Mouse (Mus musculus) hindbrain, embryonic 12.5 days (tissue): ENCODE measurements around the gene Gm20388. TPM values are rescaled to one million over a fixed set of nuclear protein-coding genes. Genes with fewer than 3 reads are reported as not detected.
A peak's percentile ranks its signal among the peaks of the same experiment; 100 is the strongest.

Source experiments
- ATAC-seq: fragments of 200-750 bp; cut with Nextera tagmentation; 2 replicates; pipeline ENCODE4 v1.8.0; 2017; ENCODE audit warnings: moderate TSS enrichment; ENCODE audit not compliant: low FRiP score
- H3K27ac ChIP-seq: fragments of 300-500 bp; sonication (generic); 2 replicates; pipeline ENCODE4 v1.5.1; 2016; ENCODE audit warnings: mild to moderate bottlenecking
- H3K27me3 ChIP-seq: fragments of 300-500 bp; sonication (generic); 2 replicates; pipeline ENCODE4 v1.6.1; 2016; ENCODE audit warnings: mild to moderate bottlenecking
- H3K36me3 ChIP-seq: fragments of 300-500 bp; sonication (generic); 2 replicates; pipeline ENCODE4 v1.6.1; 2016; ENCODE audit warnings: mild to moderate bottlenecking
- H3K4me1 ChIP-seq: fragments of 300-500 bp; sonication (generic); 2 replicates; pipeline ENCODE4 v1.6.1; 2016
- H3K4me2 ChIP-seq: fragments of 300-500 bp; sonication (generic); replicated peaks from 2 replicates; pipeline ENCODE4 v1.6.1; 2016; ENCODE audit warnings: mild to moderate bottlenecking
- H3K4me3 ChIP-seq: fragments of 300-500 bp; sonication (generic); 2 replicates; pipeline ENCODE4 v1.5.1; 2016; ENCODE audit warnings: mild to moderate bottlenecking
- H3K9ac ChIP-seq: fragments of 300-500 bp; sonication (generic); 2 replicates; pipeline ENCODE4 v1.6.1; 2016; ENCODE audit warnings: mild to moderate bottlenecking, moderate library complexity
- H3K9me3 ChIP-seq: fragments of 300-500 bp; sonication (generic); replicated peaks from 2 replicates; pipeline ENCODE4 v1.6.1; 2016; ENCODE audit warnings: mild to moderate bottlenecking
- WGBS: fragments of 180-500 bp; shearing (Covaris S2); methylation state at CpG from one replicate; pipeline ENCODE4 v1.1.7; 2016; 5-methylcytosine and 5-hydroxymethylcytosine counted together
- polyA plus RNA-seq: library from polyadenylated mRNA; unstranded; fragments of >200 nt; fragmentation: Nextera tagmentation; extraction: Ambion mirVana; gene quantifications from 2 replicates; pipeline ENCODE4 v1.2.1, GENCODE M21; 2016

Gene Gm20388
- polyA plus RNA-seq, 1 experiment from 2014 or later: not detected

DNA sequence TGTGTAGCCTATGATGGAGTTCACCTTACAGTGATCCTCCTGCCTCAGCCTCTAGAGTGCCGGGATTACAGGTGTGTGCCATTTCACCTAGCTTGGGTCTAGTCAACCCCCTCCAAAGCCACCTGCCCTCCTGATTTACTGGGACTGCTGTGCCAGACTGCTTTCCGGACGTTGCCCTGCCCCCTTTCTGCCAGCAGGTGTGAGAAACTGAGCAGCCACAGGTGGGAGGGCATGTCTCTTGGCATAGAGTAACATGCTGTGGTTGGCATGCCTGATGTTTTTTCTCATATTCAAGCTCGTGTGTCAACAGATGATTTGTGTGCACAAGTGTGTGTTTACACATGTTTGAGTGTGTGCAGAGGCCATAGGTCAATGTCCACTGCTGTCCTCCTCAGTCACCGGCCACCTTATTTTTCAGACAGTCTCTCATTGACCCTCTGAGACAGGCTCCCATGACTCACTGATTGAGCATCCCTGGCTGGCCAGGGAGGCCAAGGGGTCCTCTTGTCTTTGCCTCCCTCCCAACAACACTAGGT is 333.3 kb downstream of the Gm20388 start:
- no peak for ATAC-seq
- Histone ChIP-seq H3K36me3 (peaks cover 6% of the 10 kb centered on the region; the same call in 1 of the 2 replicates), H3K4me2 (no peak overlapping the region), H3K9ac (no peak overlapping the region), H3K27me3 (no peaks in the 10 kb centered on the region), H3K27ac (no peak overlapping the region), H3K4me1 (no peaks in the 10 kb centered on the region), H3K4me3 (no peak overlapping the region), H3K9me3 (no peaks in the 10 kb centered on the region)
- 94% methylated on average over 5 of the region's 5 CpGs for WGBS

DNA sequence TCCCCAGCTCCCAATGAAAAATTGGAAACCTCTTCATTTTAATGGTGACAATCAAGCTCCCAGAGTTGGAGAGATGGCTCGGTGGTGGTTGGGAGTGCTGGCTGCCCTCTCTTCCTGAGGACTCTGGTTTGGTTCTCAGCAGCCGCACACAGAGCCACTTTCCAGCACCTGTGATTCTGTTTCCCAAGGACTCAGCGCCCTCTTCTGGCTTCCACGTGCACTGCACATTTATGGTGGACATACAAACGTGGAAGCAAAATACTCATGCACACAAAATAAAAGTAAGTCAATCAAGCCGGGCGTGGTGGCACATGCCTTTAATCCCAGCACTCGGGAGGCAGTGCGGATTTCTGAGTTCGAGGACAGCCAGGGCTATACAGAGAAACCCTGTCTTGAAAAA is 333.9 kb downstream of the Gm20388 start:
- H3K9me3 ChIP-seq: no peaks in the 10 kb centered on the region
- WGBS: 91% methylated on average over 10 of the region's 10 CpGs
- ATAC-seq: no peak

DNA sequence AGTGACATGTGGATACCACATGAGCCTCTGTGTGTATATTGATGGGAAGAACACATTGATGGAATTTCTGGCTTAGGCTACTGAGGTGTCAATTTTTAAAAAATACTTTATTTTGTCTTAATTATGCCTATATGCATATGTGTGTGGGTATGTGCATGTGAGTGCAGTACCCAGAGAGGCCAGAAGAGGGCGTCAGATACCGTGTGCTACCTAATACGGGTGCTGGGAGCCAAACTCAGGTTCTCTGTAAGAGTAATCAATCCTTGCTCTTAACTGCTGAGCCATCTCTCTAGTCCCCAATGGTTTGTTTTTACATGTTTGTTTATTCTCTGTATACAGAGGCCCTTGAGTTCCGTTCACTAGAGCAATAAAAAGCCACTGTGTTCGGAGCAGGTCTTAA is 337.0 kb downstream of the Gm20388 start:
- H3K9me3 ChIP-seq: no peaks in the 10 kb centered on the region
- H3K36me3 ChIP-seq: no peaks in the 10 kb centered on the region
- H3K9ac ChIP-seq: no peak overlapping the region
- H3K27ac ChIP-seq: no peak overlapping the region
- no peaks in the 10 kb centered on the region for H3K27me3 ChIP-seq
- no peak overlapping the region for H3K4me2 ChIP-seq
- H3K4me3 ChIP-seq: no peak overlapping the region
- H3K4me1 ChIP-seq: peaks cover 19% of the 10 kb centered on the region
- ATAC-seq: no peak
- 84% methylated on average over 5 of the region's 5 CpGs for WGBS

More for the DNA sequence above, 333.9 kb downstream of the Gm20388 start:
- no peaks in the 10 kb centered on the region for H3K4me1 ChIP-seq
- peaks cover 6% of the 10 kb centered on the region; the same call in 1 of the 2 replicates for H3K36me3 ChIP-seq
- H3K27me3 ChIP-seq: no peaks in the 10 kb centered on the region
- H3K4me3 ChIP-seq: no peak overlapping the region
- H3K4me2 ChIP-seq: no peak overlapping the region
- no peak overlapping the region for H3K9ac ChIP-seq
- H3K27ac ChIP-seq: no peak overlapping the region

DNA sequence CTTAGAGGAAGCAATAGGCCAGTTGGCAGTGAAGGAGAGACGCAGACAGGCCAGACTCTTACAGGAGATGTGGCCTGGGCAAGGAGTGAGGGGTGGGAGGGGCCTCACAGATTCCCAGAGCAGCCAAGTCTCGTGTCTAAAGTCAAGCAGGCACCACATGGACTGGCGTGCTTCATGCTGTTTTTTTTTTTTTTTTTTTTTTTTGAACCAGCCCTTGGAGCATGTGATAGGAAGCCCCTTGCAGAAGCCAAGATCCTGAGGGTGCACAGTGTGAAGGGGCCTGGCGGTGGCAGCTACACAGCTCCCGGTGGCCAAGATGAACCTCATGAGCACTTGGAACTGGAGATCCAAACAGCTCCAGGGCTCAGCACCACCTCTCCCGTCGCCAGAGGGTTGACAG is 337.4 kb downstream of the Gm20388 start:
- WGBS: 87% methylated on average over 7 of the region's 7 CpGs
- no peak overlapping the region for H3K4me2 ChIP-seq
- no peak for ATAC-seq

GRCm38 (mm10) chr8:120248451-120248850 is 337.8 kb downstream of the Gm20388 start:
- WGBS: 96% methylated on average over 4 of the region's 4 CpGs
- Histone ChIP-seq H3K9me3 (no peaks in the 10 kb centered on the region), H3K4me3 (no peak overlapping the region), H3K36me3 (no peaks in the 10 kb centered on the region), H3K27me3 (no peaks in the 10 kb centered on the region), H3K4me1 (peaks cover 19% of the 10 kb centered on the region), H3K9ac (no peak overlapping the region), H3K4me2 (no peak overlapping the region), H3K27ac (no peak overlapping the region)
- ATAC-seq: no peak

More for the DNA sequence above, 337.4 kb downstream of the Gm20388 start:
- no peaks in the 10 kb centered on the region for H3K27me3 ChIP-seq
- H3K4me3 ChIP-seq: no peak overlapping the region
- H3K4me1 ChIP-seq: peaks cover 19% of the 10 kb centered on the region
- no peak overlapping the region for H3K9ac ChIP-seq
- H3K9me3 ChIP-seq: no peaks in the 10 kb centered on the region
- no peaks in the 10 kb centered on the region for H3K36me3 ChIP-seq
- H3K27ac ChIP-seq: no peak overlapping the region

DNA sequence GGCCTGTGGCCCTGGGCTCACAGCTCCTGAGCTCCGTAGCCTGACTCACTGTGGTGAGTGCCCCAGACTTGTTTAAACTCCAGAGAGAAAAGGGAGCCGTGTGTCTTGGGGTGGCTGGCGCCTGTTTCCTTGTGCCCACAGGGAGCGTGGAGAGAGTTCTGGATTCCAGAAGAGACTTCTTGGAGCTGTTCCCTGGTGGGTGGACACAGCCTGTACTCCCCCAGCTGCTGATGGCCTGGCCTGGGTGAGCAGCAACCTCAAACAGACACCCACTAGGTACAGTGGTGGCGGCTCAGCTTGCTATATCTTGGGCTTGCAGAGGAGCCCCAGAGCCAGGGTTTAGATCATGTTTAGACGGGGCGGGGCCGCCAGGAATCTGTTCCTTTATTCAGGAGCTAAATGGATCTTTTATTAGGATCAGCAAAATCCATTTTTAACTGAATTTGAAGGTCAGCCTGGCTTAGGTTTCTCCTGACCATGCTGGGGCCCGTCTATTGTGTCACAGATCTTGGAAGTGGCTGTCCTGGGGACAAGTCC is 339.2 kb downstream of the Gm20388 start:
- Histone ChIP-seq H3K4me1 (peaks cover 25% of the 10 kb centered on the region), H3K27ac (no peak overlapping the region), H3K9ac (no peak overlapping the region), H3K4me3 (no peak overlapping the region), H3K27me3 (no peaks in the 10 kb centered on the region), H3K36me3 (no peaks in the 10 kb centered on the region), H3K9me3 (no peaks in the 10 kb centered on the region), H3K4me2 (no peak overlapping the region)
- no peak for ATAC-seq
- 82% methylated on average over 9 of the region's 9 CpGs for WGBS

DNA sequence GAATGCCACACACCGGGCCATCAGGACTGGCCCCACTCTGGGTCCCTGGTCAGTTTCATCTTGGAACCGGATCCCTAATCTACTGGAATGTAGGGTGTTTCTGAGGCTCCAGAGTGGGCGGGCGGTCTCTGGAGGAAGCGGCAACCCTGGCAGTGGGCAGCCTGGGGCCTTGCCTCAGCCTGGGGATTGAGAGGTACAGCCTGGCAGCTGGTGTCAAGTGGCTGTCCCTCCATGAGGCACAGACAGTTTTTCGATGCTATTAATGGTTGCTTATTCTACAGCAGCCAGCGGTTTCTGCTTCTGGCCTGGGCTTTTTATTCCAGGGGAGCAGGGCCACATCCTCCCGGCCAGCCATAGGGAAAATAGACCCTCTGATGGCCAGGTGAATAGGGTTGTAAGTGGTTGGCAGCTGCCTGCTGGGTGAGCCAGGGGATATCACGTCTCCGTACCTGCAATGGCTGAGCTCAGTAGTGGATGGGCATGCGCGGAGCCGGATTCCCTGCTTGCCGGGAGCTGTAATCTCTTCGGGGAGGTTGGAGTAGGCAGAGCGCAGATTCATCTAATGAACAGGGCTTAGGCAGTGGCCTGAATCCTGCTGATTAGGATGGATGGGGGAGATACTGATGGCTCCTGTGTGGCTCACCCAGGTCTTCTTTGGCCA is 340.2 kb downstream of the Gm20388 start:
- Histone ChIP-seq H3K27me3 (no peaks in the 10 kb centered on the region), H3K4me2 (no peak overlapping the region), H3K36me3 (no peaks in the 10 kb centered on the region), H3K4me3 (no peak overlapping the region), H3K9me3 (no peaks in the 10 kb centered on the region), H3K4me1 (peaks cover 28% of the 10 kb centered on the region), H3K27ac (peak overlapping the region; percentile 77), H3K9ac (peak overlapping the region; percentile 18; the same call in 1 of the 2 replicates)
- ATAC-seq: 0 out of 2 replicates have a peak, but pooled peaks have one; percentile 18
- WGBS: 68% methylated on average over 16 of the region's 16 CpGs

GRCm38 (mm10) chr8:120251411-120252035 is 340.9 kb downstream of the Gm20388 start:
- Histone ChIP-seq H3K4me3 (no peak overlapping the region), H3K9ac (0 out of 2 replicates have a peak overlapping the region, but pooled peaks have one; percentile 18), H3K27me3 (no peaks in the 10 kb centered on the region), H3K4me2 (no peak overlapping the region), H3K36me3 (no peaks in the 10 kb centered on the region), H3K27ac (peak overlapping the region; percentile 77), H3K9me3 (no peaks in the 10 kb centered on the region), H3K4me1 (peaks cover 29% of the 10 kb centered on the region)
- peak; percentile 23; the same call in 1 of the 2 replicates for ATAC-seq
- WGBS: 60% methylated on average over 9 of the region's 9 CpGs

DNA sequence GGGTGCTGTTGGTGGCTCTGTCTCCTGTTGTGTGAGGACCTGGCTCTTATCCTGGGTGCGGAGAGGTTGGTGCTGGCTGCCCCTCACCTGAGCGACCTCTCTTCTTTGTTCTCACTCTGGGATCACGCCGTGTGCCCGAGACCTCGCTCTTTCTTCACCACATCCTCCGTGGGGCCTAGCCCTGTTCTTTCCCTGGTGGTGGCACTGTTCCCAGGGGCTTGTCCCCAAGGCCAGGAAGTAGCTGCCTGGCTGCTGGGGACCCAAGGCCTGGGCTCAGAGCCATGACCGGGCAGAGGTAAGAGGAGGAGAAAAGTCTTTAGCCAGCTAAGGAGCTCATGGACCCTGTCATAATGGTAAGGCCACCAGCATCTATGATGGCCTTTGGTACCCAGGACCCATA is 343.0 kb downstream of the Gm20388 start:
- no peaks in the 10 kb centered on the region for H3K27me3 ChIP-seq
- peaks cover 36% of the 10 kb centered on the region for H3K4me1 ChIP-seq
- no peak overlapping the region for H3K9ac ChIP-seq
- no peak overlapping the region for H3K27ac ChIP-seq
- H3K9me3 ChIP-seq: no peaks in the 10 kb centered on the region
- H3K36me3 ChIP-seq: no peaks in the 10 kb centered on the region
- H3K4me3 ChIP-seq: no peak overlapping the region
- H3K4me2 ChIP-seq: no peak overlapping the region
- WGBS: 83% methylated on average over 8 of the region's 8 CpGs
- ATAC-seq: no peak

- Histone ChIP-seq H3K9me3 (no peaks in the 10 kb centered on the region), H3K4me3 (no peak overlapping the region), H3K4me2 (no peak overlapping the region), H3K36me3 (no peaks in the 10 kb centered on the region), H3K9ac (no peak overlapping the region), H3K27ac (no peak overlapping the region), H3K27me3 (no peaks in the 10 kb centered on the region), H3K4me1 (peaks cover 38% of the 10 kb centered on the region)
- WGBS: 92% methylated on average over 6 of the region's 6 CpGs
- no peak for ATAC-seq
These were observed 344.9 kb downstream of the Gm20388 start for GRCm38 (mm10) chr8:120255406-120255987.

DNA sequence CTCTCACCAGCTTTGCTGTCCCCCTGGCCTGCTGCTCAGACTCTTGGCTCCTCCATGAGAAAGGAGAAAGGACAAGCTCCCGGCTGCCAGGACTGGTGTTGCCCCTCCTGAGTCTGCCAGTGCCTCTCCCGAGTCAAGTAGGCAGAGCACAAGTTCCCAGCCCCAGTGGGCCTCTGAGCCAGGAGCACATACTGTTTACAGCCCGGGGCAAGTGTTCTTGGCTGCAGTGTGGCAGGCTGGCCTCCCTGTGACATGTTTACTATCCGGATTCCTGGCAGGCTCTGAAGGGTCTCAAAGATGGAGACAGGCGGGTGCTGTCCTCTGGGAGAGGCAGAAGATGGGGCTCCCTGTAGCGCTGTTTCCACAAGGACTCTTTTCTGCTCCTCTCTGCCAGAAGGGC is 346.3 kb downstream of the Gm20388 start:
- no peak overlapping the region for H3K27ac ChIP-seq
- no peak overlapping the region for H3K4me3 ChIP-seq
- no peak for ATAC-seq
- 52% methylated on average over 6 of the region's 6 CpGs for WGBS
- H3K4me1 ChIP-seq: peaks cover 38% of the 10 kb centered on the region
- H3K36me3 ChIP-seq: no peaks in the 10 kb centered on the region
- no peak overlapping the region for H3K9ac ChIP-seq
- no peak overlapping the region for H3K4me2 ChIP-seq
- H3K27me3 ChIP-seq: no peaks in the 10 kb centered on the region
- H3K9me3 ChIP-seq: no peaks in the 10 kb centered on the region

DNA sequence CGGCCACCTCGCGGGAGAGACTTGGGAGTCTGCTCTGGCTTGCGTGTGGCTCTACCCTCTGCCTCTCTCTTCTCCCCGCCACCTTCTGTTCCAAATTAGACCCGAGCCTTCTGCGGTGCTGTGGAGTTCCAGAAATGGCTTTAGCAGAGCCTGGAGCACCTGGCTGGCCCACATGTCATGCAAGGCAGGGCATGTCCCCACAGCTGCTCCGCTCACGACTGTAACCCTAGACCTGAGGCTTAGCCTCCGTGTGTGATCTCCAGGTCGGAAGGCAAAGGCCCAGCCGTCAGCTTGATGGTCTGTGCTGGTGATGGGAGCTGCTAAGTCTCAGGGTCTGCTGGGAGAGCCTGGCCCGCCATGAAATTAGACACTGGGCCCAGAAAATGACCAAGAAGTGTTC is 348.6 kb downstream of the Gm20388 start:
- Histone ChIP-seq H3K27me3 (no peaks in the 10 kb centered on the region), H3K9me3 (no peaks in the 10 kb centered on the region), H3K4me3 (no peak overlapping the region), H3K4me2 (no peak overlapping the region), H3K9ac (no peak overlapping the region), H3K4me1 (peaks cover 46% of the 10 kb centered on the region), H3K36me3 (no peaks in the 10 kb centered on the region), H3K27ac (no peak overlapping the region)
- ATAC-seq: no peak
- WGBS: 83% methylated on average over 13 of the region's 13 CpGs
